Mouse (Mus musculus): ENCODE measurements around the gene 9130230L23Rik.

- TF ChIP-seq POLR2A (IDR thresholded peaks at IDR 0.05; ENCODE audit: low read depth, low read length) (no peak), CTCF (IDR thresholded peaks at IDR 0.05; ENCODE audit: borderline replicate concordance, insufficient read depth, low read length) (no peak)
Measured at GRCm38 (mm10) chr5:66031699-66032098, 27.6 kb upstream of the 9130230L23Rik start.

Data from embryonic fibroblast, embryonic 13.5 days (primary cell).